Mouse (Mus musculus) intestine, embryonic 15.5 days (tissue): ENCODE data around the gene Psen2. TPM values are rescaled to one million over a fixed set of nuclear protein-coding genes. Genes with fewer than 3 reads are reported as not detected.

ENCODE experiments used
- polyA plus RNA-seq: library from polyadenylated mRNA; unstranded; fragments of >200 nt; fragmentation: Nextera tagmentation; extraction: Ambion mirVana; gene quantifications from 2 replicates; pipeline ENCODE4 v1.2.1, GENCODE M21; 2015

Psen2 gene
- polyA plus RNA-seq, 1 experiment from 2014 or later, result 16.0 TPM

Other genes with a start within 250 kb of the Psen2 start
- gene Coq8a, start 63.8 kb downstream of the Psen2 start, polyA plus RNA-seq, result 20.4 and 22.1 TPM in 2 replicates
- 6.9 and 8.2 TPM in 2 replicates for gene Itpkb, start 67.0 kb upstream of the Psen2 start, polyA plus RNA-seq
- 1.4 and 1.6 TPM in 2 replicates for gene Stum, start 220.1 kb upstream of the Psen2 start, polyA plus RNA-seq